Mouse (Mus musculus) intestine, postnatal 0 days (tissue): ENCODE data around the gene Mettl18. TPM values are rescaled to one million over a fixed set of nuclear protein-coding genes. Genes with fewer than 3 reads are reported as not detected.
"Not testable (repeated sequence)": the region's sequence is repeated elsewhere in the genome, so short reads cannot be mapped to it uniquely, and the experiment has no call there.

ENCODE experiments used
- ATAC-seq: fragments of 200-750 bp; cut with Nextera tagmentation; 2 replicates; pipeline ENCODE4 v1.8.0; 2017; ENCODE audit warnings: mild to moderate bottlenecking, moderate TSS enrichment, moderate library complexity
- H3K27ac ChIP-seq: fragments of 300-500 bp; sonication (generic); 2 replicates; pipeline ENCODE4 v1.5.1; 2014; ENCODE audit warnings: mild to moderate bottlenecking, low read depth, low read length, moderate library complexity
- H3K27me3 ChIP-seq: fragments of 300-500 bp; sonication (generic); replicated peaks from 2 replicates; pipeline ENCODE4 v1.6.1; 2014; ENCODE audit warnings: low read length, mixed read lengths; ENCODE audit not compliant: control insufficient read depth, insufficient read depth
- H3K36me3 ChIP-seq: fragments of 300-500 bp; sonication (generic); 2 replicates; pipeline ENCODE4 v1.6.1; 2014; ENCODE audit warnings: mild to moderate bottlenecking, moderate library complexity; ENCODE audit not compliant: control insufficient read depth, insufficient read depth
- H3K4me1 ChIP-seq: fragments of 300-500 bp; sonication (generic); replicated peaks from 2 replicates; pipeline ENCODE4 v1.6.1; 2014; ENCODE audit warnings: antibody characterized with exemption, low read length, mixed read lengths; ENCODE audit not compliant: control insufficient read depth, insufficient read depth
- H3K4me2 ChIP-seq: fragments of 300-500 bp; sonication (generic); replicated peaks from 2 replicates; pipeline ENCODE4 v1.6.1; 2014; ENCODE audit warnings: low read depth, mild to moderate bottlenecking, moderate library complexity
- H3K4me3 ChIP-seq: fragments of 300-500 bp; sonication (generic); 2 replicates; pipeline ENCODE4 v1.5.1; 2014; ENCODE audit warnings: low read depth, low read length
- H3K9ac ChIP-seq: fragments of 300-500 bp; sonication (generic); 2 replicates; pipeline ENCODE4 v1.6.1; 2014; ENCODE audit warnings: mild to moderate bottlenecking, low read depth, low read length
- H3K9me3 ChIP-seq: fragments of 300-500 bp; sonication (generic); 2 replicates; pipeline ENCODE4 v1.6.1; 2016; ENCODE audit warnings: mixed run types; ENCODE audit not compliant: control insufficient read depth
- CTCF ChIP-seq: sonication (generic); IDR thresholded peaks from 2 replicates; pipeline ENCODE4 v1.5.1; 2016; ENCODE audit warnings: low read depth, mild to moderate bottlenecking, control low read depth, antibody characterized with exemption, moderate library complexity
- WGBS: fragments of 180-500 bp; shearing (Covaris S2); extraction: QIAGEN DNeasy Blood & Tissue Kit; methylation state at CpG from one replicate; pipeline ENCODE4 v1.1.7; 2014; 5-methylcytosine and 5-hydroxymethylcytosine counted together
- polyA plus RNA-seq: library from polyadenylated mRNA; unstranded; fragments of >200 nt; fragmentation: Nextera tagmentation; extraction: Ambion mirVana; gene quantifications from 2 replicates; pipeline ENCODE4 v1.2.1, GENCODE M21; 2015

The Mettl18 gene
- polyA plus RNA-seq, 1 experiment from 2014 or later, result 5.9 TPM

GRCm38 (mm10) chr1:164009235-164009634 lies 14.5 kb downstream of the Mettl18 start:
- H3K4me2 ChIP-seq, result no peak overlapping the region
- H3K27me3 ChIP-seq, result no peaks in the 10 kb centered on the region
- H3K36me3 ChIP-seq, result no peaks in the 10 kb centered on the region
- H3K4me3 ChIP-seq, result no peak overlapping the region
- WGBS, result 37% methylated on average over 2 of the region's 2 CpGs
- no peak overlapping the region for H3K9ac ChIP-seq
- no peak for ATAC-seq
- no peaks in the 10 kb centered on the region for H3K9me3 ChIP-seq
- H3K27ac ChIP-seq, result no peak overlapping the region
- no peaks in the 10 kb centered on the region for H3K4me1 ChIP-seq
- TF ChIP-seq CTCF, result peak; percentile 77

- no peak overlapping the region for H3K27ac ChIP-seq
- no peaks in the 10 kb centered on the region for H3K4me1 ChIP-seq
- no peaks in the 10 kb centered on the region for H3K27me3 ChIP-seq
- no peak for TF ChIP-seq CTCF
- no peak overlapping the region for H3K4me2 ChIP-seq
- no peak for ATAC-seq
- no peak overlapping the region for H3K4me3 ChIP-seq
- no peak overlapping the region for H3K9ac ChIP-seq
- H3K36me3 ChIP-seq, result no peaks in the 10 kb centered on the region
- no peaks in the 10 kb centered on the region for H3K9me3 ChIP-seq
- WGBS, result 74% methylated on average over 1 of the region's 1 CpGs
Observed at GRCm38 (mm10) chr1:164014616-164015015, 19.9 kb downstream of the Mettl18 start.

GRCm38 (mm10) chr1:164018221-164018896 lies 23.7 kb downstream of the Mettl18 start:
- Histone ChIP-seq H3K9me3 (no peaks in the 10 kb centered on the region), H3K9ac (no peak overlapping the region), H3K36me3 (no peaks in the 10 kb centered on the region), H3K27me3 (no peaks in the 10 kb centered on the region), H3K4me2 (no peak overlapping the region), H3K4me1 (no peaks in the 10 kb centered on the region), H3K27ac (no peak overlapping the region), H3K4me3 (no peak overlapping the region)
- no peak for ATAC-seq
- TF ChIP-seq CTCF, result no peak
- 71% methylated on average over 16 of the region's 16 CpGs for WGBS

DNA sequence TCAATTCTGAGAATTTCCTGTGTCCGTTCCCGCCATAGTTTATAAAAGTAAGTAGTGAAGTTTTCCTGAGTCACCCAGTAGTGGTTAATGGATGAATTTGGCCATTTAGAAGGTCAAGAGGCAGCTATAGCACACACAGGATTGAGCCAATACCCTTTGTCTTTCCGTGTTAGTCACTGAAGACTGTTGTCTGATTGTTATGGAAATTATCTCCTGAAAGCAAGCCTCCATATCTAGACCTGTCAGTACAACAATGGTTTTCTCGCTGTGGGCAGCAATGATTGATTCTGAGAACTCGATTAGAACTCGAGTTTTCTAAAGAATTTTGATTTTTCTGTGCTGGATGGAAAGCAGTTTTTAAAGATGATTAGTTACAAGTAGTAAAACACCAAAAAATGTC lies 25.1 kb downstream of the Mettl18 start:
- H3K4me3 ChIP-seq, result no peak overlapping the region
- no peaks in the 10 kb centered on the region for H3K4me1 ChIP-seq
- no peak overlapping the region for H3K9ac ChIP-seq
- no peak for ATAC-seq
- H3K9me3 ChIP-seq, result no peaks in the 10 kb centered on the region
- 61% methylated on average over 6 of the region's 6 CpGs for WGBS
- H3K27me3 ChIP-seq, result no peaks in the 10 kb centered on the region
- H3K36me3 ChIP-seq, result no peaks in the 10 kb centered on the region
- H3K27ac ChIP-seq, result no peak overlapping the region
- TF ChIP-seq CTCF, result no peak
- no peak overlapping the region for H3K4me2 ChIP-seq

GRCm38 (mm10) chr1:164020746-164021145 lies 26.1 kb downstream of the Mettl18 start:
- H3K4me2 ChIP-seq, H3K4me1 ChIP-seq, H3K36me3 ChIP-seq, H3K9ac ChIP-seq, H3K27ac ChIP-seq, H3K4me3 ChIP-seq, ATAC-seq, H3K27me3 ChIP-seq, H3K9me3 ChIP-seq: not testable (repeated sequence)
- 83% methylated on average over 3 of the region's 3 CpGs for WGBS

DNA sequence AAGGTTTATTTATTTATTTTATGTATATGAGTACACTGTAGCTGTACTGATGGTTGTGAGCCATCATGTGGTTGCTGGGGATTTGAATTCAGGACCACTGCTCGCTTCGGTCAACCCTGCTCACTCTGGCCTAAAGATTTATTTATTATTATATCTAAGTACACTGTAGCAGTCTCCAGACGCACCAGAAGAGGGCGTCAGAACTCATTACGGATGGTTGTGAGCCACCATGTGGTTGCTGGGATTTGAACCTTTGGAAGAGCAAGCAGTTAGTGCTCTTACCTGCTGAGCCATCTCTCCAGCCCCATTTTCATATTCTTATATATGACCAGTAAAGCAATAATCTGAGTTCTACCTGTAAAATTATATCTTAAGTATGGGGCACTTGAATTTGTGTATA lies 27.4 kb downstream of the Mettl18 start:
- H3K9ac ChIP-seq, H3K4me2 ChIP-seq, H3K36me3 ChIP-seq, H3K9me3 ChIP-seq, H3K4me1 ChIP-seq, H3K27me3 ChIP-seq, ATAC-seq, H3K27ac ChIP-seq, H3K4me3 ChIP-seq: not testable (repeated sequence)
- 80% methylated on average over 5 of the region's 5 CpGs for WGBS

DNA sequence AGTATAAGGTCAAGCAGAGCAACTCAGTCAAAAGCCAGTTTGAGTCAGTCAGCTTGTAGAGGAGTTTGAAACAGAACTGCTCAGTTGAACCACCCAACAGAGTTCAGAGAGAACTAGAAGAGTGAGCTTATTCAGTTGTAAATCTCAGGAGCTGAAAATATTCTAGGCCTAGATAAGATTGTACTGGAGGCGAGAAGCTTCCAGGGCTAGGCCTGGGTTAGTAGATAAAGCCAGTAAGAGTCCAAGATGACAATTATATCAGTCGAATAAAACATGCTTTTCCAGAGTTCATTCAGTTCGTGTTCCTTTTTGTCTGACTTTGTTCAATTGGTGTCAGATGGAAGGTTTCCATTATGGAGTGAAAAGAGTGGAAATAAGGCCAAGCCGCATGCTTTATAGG lies 31.0 kb downstream of the Mettl18 start:
- no peaks in the 10 kb centered on the region for H3K9me3 ChIP-seq
- H3K4me2 ChIP-seq, result no peak overlapping the region
- no peaks in the 10 kb centered on the region for H3K27me3 ChIP-seq
- H3K9ac ChIP-seq, result no peak overlapping the region
- H3K36me3 ChIP-seq, result no peaks in the 10 kb centered on the region
- TF ChIP-seq CTCF, result no peak
- 79% methylated on average over 4 of the region's 4 CpGs for WGBS
- no peak overlapping the region for H3K27ac ChIP-seq
- no peaks in the 10 kb centered on the region for H3K4me1 ChIP-seq
- no peak for ATAC-seq
- H3K4me3 ChIP-seq, result no peak overlapping the region
